Mouse (Mus musculus): ENCODE data around the gene Sgo2a. TPM values are rescaled to one million over a fixed set of nuclear protein-coding genes. Genes with fewer than 3 reads are reported as not detected.

The Sgo2a gene
- polyA plus RNA-seq, 1 experiment: 3.8 TPM

- no peak for TF ChIP-seq GATA1 (IDR thresholded peaks at IDR 0.05; ENCODE audit: low read length)
These were observed 23.1 kb downstream of the Sgo2a start, which contains the start of gene Kctd18 for GRCm38 (mm10) chr1:58018856-58019255. Gene Kctd18 (minus strand): TSS chr1:58018956.

GRCm38 (mm10) chr1:58027707-58028106 lies 31.9 kb downstream of the Sgo2a start:
- TF ChIP-seq GATA1 (IDR thresholded peaks at IDR 0.05; ENCODE audit: low read length): no peak

- TF ChIP-seq GATA1 (IDR thresholded peaks at IDR 0.05; ENCODE audit: low read length): no peak
These were observed 33.9 kb downstream of the Sgo2a start, which contains the start of gene Aox1 for GRCm38 (mm10) chr1:58029636-58030117. Gene Aox1 (plus strand): TSS chr1:58029931.

- TF ChIP-seq GATA1 (IDR thresholded peaks at IDR 0.05; ENCODE audit: low read length): no peak
These were observed 34.5 kb downstream of the Sgo2a start for GRCm38 (mm10) chr1:58030156-58030871.

GRCm38 (mm10) chr1:58031160-58031769 lies 35.5 kb downstream of the Sgo2a start:
- TF ChIP-seq GATA1 (IDR thresholded peaks at IDR 0.05; ENCODE audit: low read length): no peak

- no peak for TF ChIP-seq GATA1 (IDR thresholded peaks at IDR 0.05; ENCODE audit: low read length)
These were observed 49.3 kb downstream of the Sgo2a start for GRCm38 (mm10) chr1:58045076-58045475.

- no peak for TF ChIP-seq GATA1 (IDR thresholded peaks at IDR 0.05; ENCODE audit: low read length)
These were observed 49.8 kb downstream of the Sgo2a start for GRCm38 (mm10) chr1:58045546-58045945.

- TF ChIP-seq GATA1 (IDR thresholded peaks at IDR 0.05; ENCODE audit: low read length): no peak
These were observed 51.0 kb downstream of the Sgo2a start for GRCm38 (mm10) chr1:58046721-58047290.

GRCm38 (mm10) chr1:58049126-58049525 lies 53.4 kb downstream of the Sgo2a start:
- no peak for TF ChIP-seq GATA1 (IDR thresholded peaks at IDR 0.05; ENCODE audit: low read length)

- no peak for TF ChIP-seq GATA1 (IDR thresholded peaks at IDR 0.05; ENCODE audit: low read length)
These were observed 59.8 kb downstream of the Sgo2a start for GRCm38 (mm10) chr1:58055598-58055997.

GRCm38 (mm10) chr1:58056074-58056807 lies 60.5 kb downstream of the Sgo2a start:
- TF ChIP-seq GATA1 (IDR thresholded peaks at IDR 0.05; ENCODE audit: low read length): no peak

GRCm38 (mm10) chr1:58056939-58057338 lies 61.2 kb downstream of the Sgo2a start:
- TF ChIP-seq GATA1 (IDR thresholded peaks at IDR 0.05; ENCODE audit: low read length): no peak

GRCm38 (mm10) chr1:58058846-58059245 lies 63.1 kb downstream of the Sgo2a start:
- no peak for TF ChIP-seq GATA1 (IDR thresholded peaks at IDR 0.05; ENCODE audit: low read length)

GRCm38 (mm10) chr1:58062131-58062530 lies 66.4 kb downstream of the Sgo2a start:
- no peak for TF ChIP-seq GATA1 (IDR thresholded peaks at IDR 0.05; ENCODE audit: low read length)

- TF ChIP-seq GATA1 (IDR thresholded peaks at IDR 0.05; ENCODE audit: low read length): no peak
These were observed 69.4 kb downstream of the Sgo2a start for GRCm38 (mm10) chr1:58065151-58065550.

GRCm38 (mm10) chr1:58065606-58066005 lies 69.8 kb downstream of the Sgo2a start:
- TF ChIP-seq GATA1 (IDR thresholded peaks at IDR 0.05; ENCODE audit: low read length): no peak
